In genomic region chr15:26619221-26619620, GRCm38 (mm10) we compare ENCODE assay signal across 7 mouse cellular contexts.
DNase-seq lines count a peak whose midpoint lies in the region; ATAC-seq and TF ChIP-seq lines count a peak whose summit lies in the region.

No protein-coding gene starts in this region.

- H3K27ac ChIP-seq in liver, embryonic 11.5 days (ENCODE audit: low read depth, low read length): no peak overlapping the region
- H3K27ac ChIP-seq in lung, postnatal 0 days (ENCODE audit: low read length): no peak overlapping the region
- no peak overlapping the region for H3K27ac ChIP-seq in thymus, adult 2 months (ENCODE audit: control insufficient read depth, insufficient read depth, low read length)

- DNase-seq in liver: peak; percentile 49
- no peak for DNase-seq in liver, embryonic 11.5 days (ENCODE audit: low spot score)
- peak; percentile 16 for DNase-seq in brain, adult 2 months (ENCODE audit: low read depth, low spot score)
- peak; percentile 55 for DNase-seq in gastrocnemius, postnatal 14 days
- peak; percentile 52 for DNase-seq in lung, postnatal 0 days (ENCODE audit: low spot score)
- no peak for DNase-seq in layer of hippocampus, postnatal 14 days (ENCODE audit: low spot score in 2 of 2)
- DNase-seq in thymus, adult 2 months: no peak

- no peaks in the 10 kb centered on the region for H3K27me3 ChIP-seq in liver, embryonic 11.5 days (replicated peaks; ENCODE audit: control insufficient read depth, insufficient read depth, low read length)
- no peaks in the 10 kb centered on the region for H3K27me3 ChIP-seq in lung, postnatal 0 days (replicated peaks; ENCODE audit: insufficient read depth, low read length)
- no peaks in the 10 kb centered on the region for H3K27me3 ChIP-seq in thymus, adult 2 months (ENCODE audit: control insufficient read depth, insufficient read depth, low read length)

- no peak overlapping the region for H3K4me2 ChIP-seq in liver, embryonic 11.5 days
- H3K4me2 ChIP-seq in lung, postnatal 0 days (replicated peaks; ENCODE audit: low read depth, low read length): no peak overlapping the region

- no peak for TF ChIP-seq CTCF in lung, postnatal 0 days (IDR thresholded peaks at IDR 0.05)
- no peak for TF ChIP-seq CTCF in thymus, adult 2 months (IDR thresholded peaks at IDR 0.05; ENCODE audit: borderline replicate concordance, control insufficient read depth, extremely low read depth, insufficient read depth, low read length, poor library complexity)

- H3K4me3 ChIP-seq in liver, embryonic 11.5 days (ENCODE audit: low read depth, low read length): no peak overlapping the region
- no peak overlapping the region for H3K4me3 ChIP-seq in lung, postnatal 0 days (ENCODE audit: low read depth, low read length)
- no peak overlapping the region for H3K4me3 ChIP-seq in thymus, adult 2 months (ENCODE audit: control insufficient read depth, insufficient read depth, low read length)

- 69% methylated on average over 7 of the region's 7 CpGs for WGBS in liver, embryonic 11.5 days
- WGBS in lung, postnatal 0 days: 22% methylated on average over 7 of the region's 7 CpGs
- WGBS in thymus, adult 2 months: 82% methylated on average over 7 of the region's 7 CpGs

- no peaks in the 10 kb centered on the region for H3K4me1 ChIP-seq in liver, embryonic 11.5 days (replicated peaks; ENCODE audit: control insufficient read depth, insufficient read depth, low read length)
- peaks cover 4% of the 10 kb centered on the region; the same call in 1 of the 2 replicates for H3K4me1 ChIP-seq in lung, postnatal 0 days (ENCODE audit: insufficient read depth, low read depth, low read length)
- H3K4me1 ChIP-seq in thymus, adult 2 months (replicated peaks; ENCODE audit: control insufficient read depth, insufficient read depth, low read length): no peaks in the 10 kb centered on the region

- ATAC-seq in liver, embryonic 11.5 days (replicated peaks; ENCODE audit: low FRiP score): no peak
- no peak for ATAC-seq in lung, postnatal 0 days

- no peaks in the 10 kb centered on the region for H3K36me3 ChIP-seq in liver, embryonic 11.5 days (ENCODE audit: control insufficient read depth, insufficient read depth, low read length)
- no peaks in the 10 kb centered on the region for H3K36me3 ChIP-seq in lung, postnatal 0 days (ENCODE audit: insufficient read depth, low read length)
- H3K36me3 ChIP-seq in thymus, adult 2 months (ENCODE audit: control insufficient read depth, insufficient read depth, low read length): no peaks in the 10 kb centered on the region

- intact Hi-C loops in gastrocnemius, postnatal 14 days (cut with DNase I; ENCODE audit: low total_unique reads): no loop called here

- no peak for TF ChIP-seq EP300 in lung, postnatal 0 days (IDR thresholded peaks at IDR 0.05)

- no peak for TF ChIP-seq POLR2A in thymus, adult 2 months (IDR thresholded peaks at IDR 0.05; ENCODE audit: control insufficient read depth, extremely low read depth, insufficient read depth, low read length, poor library complexity)

- H3K9me3 ChIP-seq in liver, embryonic 11.5 days (ENCODE audit: control insufficient read depth, low read length): no peaks in the 10 kb centered on the region
- no peaks in the 10 kb centered on the region for H3K9me3 ChIP-seq in lung, postnatal 0 days (ENCODE audit: low read length)

- H3K9ac ChIP-seq in liver, embryonic 11.5 days (ENCODE audit: low read depth, low read length): no peak overlapping the region
- no peak overlapping the region for H3K9ac ChIP-seq in lung, postnatal 0 days (replicated peaks; ENCODE audit: low read depth)

Comparison
In these comparisons a context has a peak if more than half of its experiments do, and no peak if none do; other contexts are left out.
1. DNase-seq: peak in liver (single experiment), brain, adult 2 months (single experiment), gastrocnemius, postnatal 14 days (single experiment) and lung, postnatal 0 days (single experiment); none in liver, embryonic 11.5 days (single experiment), layer of hippocampus, postnatal 14 days (0 of 2) and thymus, adult 2 months (single experiment).